Mouse (Mus musculus) G1E (cell line): ENCODE results near the gene Rnf187. TPM values are rescaled to one million over a fixed set of nuclear protein-coding genes. Genes with fewer than 3 reads are reported as not detected.

ENCODE experiments used
- ATAC-seq: 2 replicates; pipeline ENCODE4 v1.8.0; 2016; ENCODE audit warnings: mild to moderate bottlenecking; ENCODE audit not compliant: insufficient number of reproducible peaks, poor library complexity, low FRiP score, severe bottlenecking; ENCODE audit errors: extremely low read depth
- DNase-seq: peaks from one replicate; pipeline ENCODE4 v3.0.0; 2012; ENCODE audit warnings: low spot score
- H3K27me3 ChIP-seq: 2 replicates; pipeline ENCODE4 v1.6.1; 2012; ENCODE audit warnings: mild to moderate bottlenecking, low read length, inconsistent platforms; ENCODE audit not compliant: insufficient read depth
- H3K36me3 ChIP-seq: replicated peaks from 2 replicates; pipeline ENCODE3; 2012; ENCODE audit warnings: mild to moderate bottlenecking, inconsistent platforms
- H3K4me1 ChIP-seq: 2 replicates; pipeline ENCODE4 v1.6.1; 2012; ENCODE audit warnings: low read depth, low read length, inconsistent platforms, mixed read lengths; ENCODE audit not compliant: insufficient read depth
- H3K4me3 ChIP-seq: 2 replicates; pipeline ENCODE4 v1.5.1; 2012; ENCODE audit warnings: low read depth, mild to moderate bottlenecking, inconsistent platforms, low read length, moderate library complexity, mixed read lengths
- H3K9me3 ChIP-seq: replicated peaks from 2 replicates; pipeline ENCODE4 v1.6.1; 2012; ENCODE audit warnings: inconsistent platforms
- CTCF ChIP-seq: IDR thresholded peaks from 2 replicates; pipeline ENCODE4 v1.5.1; 2012; ENCODE audit warnings: low read depth, low read length, inconsistent platforms, mixed read lengths
- GATA1 ChIP-seq: IDR thresholded peaks from 2 replicates; pipeline ENCODE4 v1.6.1; 2012; ENCODE audit warnings: borderline replicate concordance, low read length, inconsistent platforms, mixed read lengths
- GATA2 ChIP-seq: IDR thresholded peaks from 2 replicates; pipeline ENCODE4 v1.6.1; 2012; ENCODE audit warnings: low read depth, low read length, inconsistent platforms, borderline replicate concordance
- POLR2AphosphoS5 ChIP-seq: IDR thresholded peaks from 2 replicates; pipeline ENCODE4 v1.6.1; 2012; ENCODE audit warnings: low read depth, low read length, inconsistent platforms; ENCODE audit not compliant: insufficient replicate concordance
- TAL1 ChIP-seq: conservative IDR thresholded peaks from 2 replicates; pipeline ENCODE4 v1.6.1; 2012; ENCODE audit warnings: low read depth, low read length, inconsistent platforms, mixed read lengths
- polyA plus RNA-seq: library from polyadenylated mRNA; stranded (reverse); fragments of >175 nt; gene quantifications from 2 replicates; pipeline ENCODE4 v1.2.3, GENCODE M21; 2012
- total RNA-seq, 2 experiments: library from RNA; stranded (forward) in 1 of 2; stranded (reverse) in 1 of 2; fragments of 200-1000 nt in 1 of 2; fragments of >200 nt in 1 of 2; fragmentation: Nextera tagmentation in 1 of 2; gene quantifications; 2 replicates each; pipeline ENCODE4 v1.2.3; 2014 to 2017

Rnf187 gene
- total and polyA plus RNA-seq, 3 experiments: 55.7 to 225 (median 72.8) TPM

DNA sequence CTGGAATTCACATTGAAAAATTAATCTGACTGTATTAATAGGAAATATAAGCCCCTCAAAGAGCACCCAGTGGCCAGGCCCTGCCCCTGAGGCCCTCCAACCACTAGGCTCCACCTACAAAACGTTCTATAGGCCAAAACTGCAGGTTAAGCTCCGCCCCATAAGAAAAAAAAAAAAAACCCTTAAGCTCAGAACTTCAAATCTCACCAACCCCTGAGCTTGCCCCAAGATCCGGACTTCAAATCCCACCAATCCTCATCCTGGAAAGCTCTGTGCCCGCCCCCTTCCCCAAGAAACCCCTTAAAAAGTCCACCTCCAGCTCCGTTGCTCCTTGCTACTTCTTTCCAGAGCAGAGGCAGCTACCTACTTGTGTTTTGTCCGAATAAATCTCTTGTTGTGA, 33.9 kb downstream of the Rnf187 start:
- Histone ChIP-seq H3K4me1 (peaks cover 19% of the 10 kb centered on the region), H3K9me3 (no peaks in the 10 kb centered on the region), H3K36me3 (peaks cover 29% of the 10 kb centered on the region), H3K27me3 (no peaks in the 10 kb centered on the region), H3K4me3 (no peak overlapping the region; the same call in 1 of the 2 replicates)
- ATAC-seq: no peak
- no peak for TF ChIP-seq TAL1
- no peak for TF ChIP-seq GATA2
- no peak for TF ChIP-seq GATA1
- no peak for TF ChIP-seq CTCF
- TF ChIP-seq POLR2AphosphoS5: no peak
- peak; percentile 37 for DNase-seq

DNA sequence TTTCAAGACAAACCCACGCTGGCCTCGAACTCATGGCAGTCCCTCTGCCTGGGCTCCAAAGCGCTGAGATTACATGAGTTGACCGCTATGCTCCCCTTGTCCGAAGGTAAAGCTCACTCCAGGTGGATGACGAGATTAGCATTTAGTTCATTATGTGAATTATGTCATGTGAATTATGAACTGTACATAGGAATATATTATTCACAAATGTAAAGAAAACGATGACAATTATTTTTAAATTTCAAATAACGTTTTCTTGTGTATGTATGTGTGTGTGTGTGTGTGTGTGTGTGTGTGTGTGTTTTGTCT, 34.4 kb downstream of the Rnf187 start:
- DNase-seq (no peak), ATAC-seq (no peak)
- no peaks in the 10 kb centered on the region for H3K9me3 ChIP-seq
- no peak for TF ChIP-seq POLR2AphosphoS5
- no peak for TF ChIP-seq CTCF
- TF ChIP-seq GATA2: no peak
- no peak for TF ChIP-seq GATA1
- TF ChIP-seq TAL1: no peak
- H3K4me1 ChIP-seq: peaks cover 19% of the 10 kb centered on the region
- peaks cover 31% of the 10 kb centered on the region for H3K36me3 ChIP-seq
- no peaks in the 10 kb centered on the region for H3K27me3 ChIP-seq
- peak overlapping the region; percentile 75 for H3K4me3 ChIP-seq

DNA sequence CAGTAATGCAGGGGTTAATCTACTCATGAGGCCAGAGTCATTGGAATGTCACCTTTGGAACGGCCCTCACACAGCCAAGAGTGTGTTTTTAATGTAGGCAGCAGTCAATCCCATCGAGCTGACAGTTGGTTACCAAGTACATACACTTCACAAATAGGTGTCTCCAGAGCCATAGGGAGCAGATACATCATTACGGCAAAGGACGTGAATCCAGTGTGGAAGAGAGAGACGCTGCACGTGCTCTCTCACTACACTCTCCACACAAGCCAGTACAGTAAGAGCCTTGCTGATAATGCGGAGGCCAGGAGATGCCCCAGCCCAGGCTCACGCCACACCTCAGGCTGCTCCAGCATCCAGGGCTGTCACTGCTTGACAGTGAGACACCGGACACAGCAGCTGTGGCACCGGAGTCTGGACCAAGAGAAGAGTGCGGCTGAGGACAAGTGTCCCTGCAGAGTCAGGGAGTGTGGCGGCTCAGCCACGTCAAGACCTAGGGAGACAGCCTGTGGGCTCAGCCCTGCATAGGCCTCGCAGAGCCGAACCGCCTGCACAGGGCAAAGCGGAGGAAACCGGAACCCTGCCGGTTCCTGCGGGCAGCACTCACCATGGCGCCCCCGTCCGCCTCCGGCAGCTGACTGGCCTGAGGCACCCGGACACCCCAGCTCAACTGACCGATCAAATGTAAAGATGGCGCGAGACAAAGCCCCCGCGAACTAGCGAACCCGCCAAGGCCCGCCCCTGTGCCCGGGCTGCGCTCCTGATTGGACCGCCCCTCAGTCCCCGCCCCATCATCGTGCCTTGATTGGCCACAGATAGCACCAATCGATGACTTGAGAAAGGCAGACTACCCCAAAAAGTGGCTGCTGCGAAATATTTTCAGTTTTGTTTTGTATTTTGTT, 35.0 kb downstream of the Rnf187 start, which contains the start of gene Zfp39:
Gene Zfp39 (minus strand): TSS at position 715 of the 899 bp plus-strand sequence.
- TF ChIP-seq GATA1 (no peak), POLR2AphosphoS5 (no peak), CTCF (no peak), TAL1 (no peak), GATA2 (no peak)
- no peaks in the 10 kb centered on the region for H3K9me3 ChIP-seq
- peak; percentile 99 for DNase-seq
- no peaks in the 10 kb centered on the region for H3K27me3 ChIP-seq
- H3K4me1 ChIP-seq: peaks cover 19% of the 10 kb centered on the region
- peak; percentile 97 for ATAC-seq
- H3K36me3 ChIP-seq: peaks cover 37% of the 10 kb centered on the region
- peak within 1 kb of the TSS; percentile 75 for H3K4me3 ChIP-seq

DNA sequence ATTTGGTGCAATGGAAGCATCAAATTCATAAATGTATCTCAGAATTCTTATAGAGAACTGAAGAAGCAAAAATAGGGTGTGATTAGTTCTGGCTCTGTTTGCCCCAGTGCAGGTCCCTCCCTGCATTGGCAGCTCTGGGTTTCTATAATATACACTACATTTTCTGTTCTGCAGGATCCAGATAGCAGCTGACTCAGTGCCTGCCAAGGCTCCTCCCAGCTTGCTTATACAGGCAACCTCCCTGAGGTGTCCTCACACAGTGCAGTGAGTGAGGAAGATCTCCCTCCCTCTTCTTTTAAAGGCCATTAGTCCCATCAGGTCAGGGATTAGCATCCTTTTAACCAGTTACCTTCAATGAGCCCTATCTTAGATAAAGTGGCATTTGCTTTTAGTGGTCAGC, 37.6 kb downstream of the Rnf187 start:
- Histone ChIP-seq H3K4me3 (no peak overlapping the region), H3K36me3 (peaks cover 58% of the 10 kb centered on the region), H3K9me3 (no peaks in the 10 kb centered on the region), H3K27me3 (no peaks in the 10 kb centered on the region), H3K4me1 (peaks cover 19% of the 10 kb centered on the region)
- TF ChIP-seq GATA1: no peak
- TF ChIP-seq TAL1: no peak
- TF ChIP-seq POLR2AphosphoS5: no peak
- TF ChIP-seq CTCF: no peak
- no peak for TF ChIP-seq GATA2
- no peak for DNase-seq
- no peak for ATAC-seq

DNA sequence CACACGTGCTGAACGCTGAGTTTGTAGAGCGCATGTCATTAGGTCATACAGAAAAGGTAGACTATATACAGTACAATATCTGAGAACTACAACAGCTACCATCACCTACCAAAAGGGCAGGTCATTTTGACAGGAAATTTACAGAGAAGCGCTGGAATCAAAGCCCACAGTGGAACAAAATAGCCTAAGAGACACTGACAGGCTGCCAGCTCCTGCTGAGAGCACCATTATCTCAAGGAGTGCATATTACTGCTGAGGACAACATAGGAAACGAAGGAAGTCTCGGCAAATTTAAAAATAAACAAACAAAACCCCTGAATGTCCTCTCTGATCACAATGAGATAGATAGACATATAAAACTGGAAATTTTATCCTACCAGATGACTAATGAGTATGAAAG, 41.2 kb downstream of the Rnf187 start:
- ATAC-seq: no peak
- TF ChIP-seq GATA1 (no peak), GATA2 (no peak), POLR2AphosphoS5 (no peak), CTCF (no peak), TAL1 (no peak)
- H3K9me3 ChIP-seq: no peaks in the 10 kb centered on the region
- peaks cover 82% of the 10 kb centered on the region for H3K36me3 ChIP-seq
- no peaks in the 10 kb centered on the region for H3K27me3 ChIP-seq
- H3K4me1 ChIP-seq: peaks cover 2% of the 10 kb centered on the region
- no peak overlapping the region for H3K4me3 ChIP-seq
- no peak for DNase-seq

DNA sequence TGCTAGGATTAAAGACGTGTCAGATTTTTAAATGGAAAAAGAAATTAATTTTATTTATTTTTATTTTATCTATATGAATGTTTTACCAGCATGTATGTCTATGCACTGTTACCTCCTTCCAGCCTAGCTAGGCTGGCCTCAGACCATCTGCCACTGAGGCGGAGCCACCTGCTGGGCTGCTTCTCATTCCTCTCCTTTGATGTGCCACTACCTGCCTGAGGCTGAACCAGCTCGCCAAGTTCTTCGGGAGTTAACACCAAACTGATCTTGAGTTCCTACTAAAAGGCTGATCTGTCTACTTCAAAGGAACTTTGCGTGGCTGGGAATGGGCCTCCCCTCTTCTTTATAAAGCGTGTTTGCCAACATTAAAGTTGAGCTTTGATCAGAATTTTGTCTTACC, 44.3 kb downstream of the Rnf187 start:
- DNase-seq (no peak), ATAC-seq (no peak)
- H3K27me3 ChIP-seq: no peaks in the 10 kb centered on the region
- TF ChIP-seq POLR2AphosphoS5 (no peak), TAL1 (no peak), GATA1 (no peak), GATA2 (no peak), CTCF (no peak)
- no peak overlapping the region for H3K4me3 ChIP-seq
- H3K9me3 ChIP-seq: peaks cover 13% of the 10 kb centered on the region
- H3K4me1 ChIP-seq: no peaks in the 10 kb centered on the region
- peaks cover 84% of the 10 kb centered on the region for H3K36me3 ChIP-seq

DNA sequence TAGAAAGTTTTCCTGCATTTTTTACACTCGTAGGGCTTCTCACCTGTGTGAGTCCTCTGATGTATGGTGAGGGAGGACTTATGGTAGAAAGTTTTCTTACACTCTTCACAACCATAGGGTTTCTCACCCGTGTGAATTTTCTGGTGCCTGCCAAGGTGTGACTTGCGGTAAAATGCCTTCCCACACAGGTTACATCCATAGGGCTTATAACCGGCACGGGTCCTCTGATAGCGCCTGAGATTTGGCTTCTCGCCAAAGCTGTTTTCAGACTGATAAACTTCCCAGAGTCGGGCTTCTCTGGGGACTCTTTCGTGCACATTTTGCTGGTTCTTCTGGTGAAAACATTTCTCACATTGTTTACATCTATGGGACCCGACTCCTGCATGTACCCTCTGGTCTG, 48.2 kb downstream of the Rnf187 start:
- DNase-seq: no peak

More for the DNA sequence above, 48.2 kb downstream of the Rnf187 start:
- TF ChIP-seq TAL1 (no peak), POLR2AphosphoS5 (no peak), CTCF (no peak), GATA2 (no peak), GATA1 (no peak)
- Histone ChIP-seq H3K9me3 (peaks cover 13% of the 10 kb centered on the region), H3K4me1 (no peaks in the 10 kb centered on the region), H3K36me3 (peaks cover 51% of the 10 kb centered on the region), H3K27me3 (no peaks in the 10 kb centered on the region), H3K4me3 (no peak overlapping the region)
- ATAC-seq: no peak
